Mouse (Mus musculus): ENCODE measurements around the gene Ror1. TPM values are rescaled to one million over a fixed set of nuclear protein-coding genes. Genes with fewer than 3 reads are reported as not detected.
A peak's percentile ranks its signal among the peaks of the same experiment; 100 is the strongest.

Ror1 gene
- polyA plus RNA-seq, 1 experiment, result 10.8 TPM

- no peak overlapping the region for H3K4me3 ChIP-seq (ENCODE audit: insufficient read depth, low read length)
- no peak for TF ChIP-seq POLR2A (IDR thresholded peaks at IDR 0.05; ENCODE audit: low read depth, low read length)
- TF ChIP-seq CTCF (IDR thresholded peaks at IDR 0.05; ENCODE audit: borderline replicate concordance, insufficient read depth, low read length), result no peak
- no peak overlapping the region for H3K27ac ChIP-seq (ENCODE audit: insufficient read depth, low read length)
- no peaks in the 10 kb centered on the region for H3K4me1 ChIP-seq (ENCODE audit: control insufficient read depth, insufficient read depth, low read length)
Measured at GRCm38 (mm10) chr4:100395407-100395806, 299.8 kb downstream of the Ror1 start.

DNA sequence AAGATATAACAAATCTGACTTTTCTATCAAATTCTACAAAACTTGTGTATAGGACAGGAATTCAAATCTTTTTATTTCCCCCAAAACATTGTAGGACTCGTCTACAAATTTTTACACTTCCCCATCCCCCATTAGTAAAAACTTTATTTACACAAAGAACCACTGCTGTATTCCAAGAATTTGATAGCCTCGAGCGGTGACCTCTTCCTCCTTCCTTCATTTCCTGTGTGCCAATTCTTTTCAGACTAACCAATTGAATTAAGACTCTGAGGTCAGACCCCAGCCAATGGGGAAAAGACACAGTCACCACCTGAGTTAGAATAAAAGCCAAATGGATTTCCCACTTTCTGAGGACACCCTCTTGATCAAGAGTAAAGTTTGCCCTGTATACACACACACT lies 302.5 kb downstream of the Ror1 start:
- no peak overlapping the region for H3K27ac ChIP-seq (ENCODE audit: insufficient read depth, low read length)
- H3K4me3 ChIP-seq (ENCODE audit: insufficient read depth, low read length), result no peak overlapping the region
- no peak for TF ChIP-seq CTCF (IDR thresholded peaks at IDR 0.05; ENCODE audit: borderline replicate concordance, insufficient read depth, low read length)
- no peak for TF ChIP-seq POLR2A (IDR thresholded peaks at IDR 0.05; ENCODE audit: low read depth, low read length)
- H3K4me1 ChIP-seq (ENCODE audit: control insufficient read depth, insufficient read depth, low read length), result 0 out of 2 replicates have a peak, but pooled peaks cover 5% of the 10 kb centered on the region

DNA sequence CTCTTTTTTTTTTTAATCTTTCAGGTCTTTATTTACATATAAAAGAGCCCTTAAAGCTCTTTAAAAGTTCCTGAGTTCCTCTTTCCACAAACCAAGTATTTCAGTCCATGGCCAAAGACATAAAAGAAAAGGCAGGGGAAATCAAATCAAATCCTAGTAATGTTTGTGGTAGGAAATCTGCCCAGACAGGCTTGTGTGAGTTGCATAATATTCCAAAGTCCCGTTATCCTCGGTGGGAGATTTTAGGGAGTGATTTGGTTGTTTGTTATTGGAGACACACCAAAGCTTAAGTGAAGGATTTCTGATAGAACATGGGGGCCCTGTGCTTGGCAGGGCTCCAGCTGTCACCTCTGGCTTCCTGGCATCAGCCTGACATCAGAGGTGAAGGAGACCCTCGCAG lies 305.5 kb downstream of the Ror1 start:
- Histone ChIP-seq H3K4me1 (ENCODE audit: control insufficient read depth, insufficient read depth, low read length) (0 out of 2 replicates have a peak, but pooled peaks cover 5% of the 10 kb centered on the region), H3K27ac (ENCODE audit: insufficient read depth, low read length) (peak overlapping the region; percentile 60), H3K4me3 (ENCODE audit: insufficient read depth, low read length) (no peak overlapping the region)
- TF ChIP-seq CTCF (IDR thresholded peaks at IDR 0.05; ENCODE audit: borderline replicate concordance, insufficient read depth, low read length) (no peak), POLR2A (IDR thresholded peaks at IDR 0.05; ENCODE audit: low read depth, low read length) (no peak)

- TF ChIP-seq POLR2A (IDR thresholded peaks at IDR 0.05; ENCODE audit: low read depth, low read length), result no peak
- no peak for TF ChIP-seq CTCF (IDR thresholded peaks at IDR 0.05; ENCODE audit: borderline replicate concordance, insufficient read depth, low read length)
- Histone ChIP-seq H3K27ac (ENCODE audit: insufficient read depth, low read length) (peak overlapping the region; percentile 60), H3K4me1 (ENCODE audit: control insufficient read depth, insufficient read depth, low read length) (0 out of 2 replicates have a peak, but pooled peaks cover 5% of the 10 kb centered on the region), H3K4me3 (ENCODE audit: insufficient read depth, low read length) (no peak overlapping the region)
Measured at GRCm38 (mm10) chr4:100401581-100402470, 306.2 kb downstream of the Ror1 start.

DNA sequence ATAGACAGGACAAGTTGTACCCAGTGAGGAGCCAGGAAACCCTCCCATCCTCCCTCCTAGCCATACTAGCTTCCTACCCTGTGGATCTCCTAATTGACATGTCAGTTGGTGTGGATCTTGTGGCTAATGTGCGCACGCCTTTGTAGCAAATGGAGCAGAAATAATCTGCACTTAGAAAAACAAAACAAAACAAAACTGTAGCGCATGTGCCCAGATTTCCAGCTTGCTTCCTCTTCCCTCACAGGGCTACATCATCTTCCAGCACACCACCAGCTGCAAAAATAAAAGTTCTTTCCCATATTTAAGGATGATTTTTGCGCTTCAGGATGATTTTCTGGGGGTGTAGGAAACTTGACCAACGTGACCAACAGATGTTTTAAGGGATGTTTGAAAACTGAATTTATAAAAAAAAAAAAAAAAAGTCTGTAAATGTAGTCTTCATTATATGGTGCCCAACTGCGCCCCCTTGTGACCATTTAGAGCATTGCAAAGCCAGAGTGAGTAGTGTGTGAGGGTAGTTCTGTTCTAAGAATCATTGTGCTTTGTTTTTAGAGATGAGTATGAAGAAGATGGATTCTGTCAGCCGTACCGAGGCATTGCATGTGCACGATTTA lies 311.8 kb downstream of the Ror1 start:
- Histone ChIP-seq H3K27ac (ENCODE audit: insufficient read depth, low read length) (peak overlapping the region; percentile 27), H3K4me1 (ENCODE audit: control insufficient read depth, insufficient read depth, low read length) (peaks cover 5% of the 10 kb centered on the region), H3K4me3 (ENCODE audit: insufficient read depth, low read length) (no peak overlapping the region)
- TF ChIP-seq CTCF (IDR thresholded peaks at IDR 0.05; ENCODE audit: borderline replicate concordance, insufficient read depth, low read length) (peak; percentile 13; the same call in 1 of the 2 replicates), POLR2A (IDR thresholded peaks at IDR 0.05; ENCODE audit: low read depth, low read length) (no peak)

DNA sequence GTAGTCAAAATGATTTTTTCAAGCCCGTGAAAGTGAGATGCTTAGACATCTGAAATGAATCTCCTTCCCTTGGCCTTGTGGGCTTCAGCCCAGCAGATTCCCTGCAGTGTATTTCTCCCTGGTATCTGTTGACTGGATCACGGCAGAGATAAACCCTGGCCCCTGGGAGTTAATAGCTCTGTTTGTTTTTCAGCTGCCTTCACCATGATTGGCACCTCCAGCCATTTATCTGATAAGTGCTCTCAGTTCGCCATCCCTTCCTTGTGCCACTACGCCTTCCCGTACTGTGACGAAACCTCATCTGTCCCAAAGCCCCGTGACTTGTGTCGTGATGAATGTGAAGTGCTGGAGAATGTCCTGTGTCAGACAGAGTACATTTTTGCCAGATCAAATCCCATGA lies 313.9 kb downstream of the Ror1 start:
- Histone ChIP-seq H3K4me3 (ENCODE audit: insufficient read depth, low read length) (no peak overlapping the region), H3K4me1 (ENCODE audit: control insufficient read depth, insufficient read depth, low read length) (peaks cover 5% of the 10 kb centered on the region), H3K27ac (ENCODE audit: insufficient read depth, low read length) (no peak overlapping the region)
- TF ChIP-seq POLR2A (IDR thresholded peaks at IDR 0.05; ENCODE audit: low read depth, low read length), result no peak
- TF ChIP-seq CTCF (IDR thresholded peaks at IDR 0.05; ENCODE audit: borderline replicate concordance, insufficient read depth, low read length), result no peak

DNA sequence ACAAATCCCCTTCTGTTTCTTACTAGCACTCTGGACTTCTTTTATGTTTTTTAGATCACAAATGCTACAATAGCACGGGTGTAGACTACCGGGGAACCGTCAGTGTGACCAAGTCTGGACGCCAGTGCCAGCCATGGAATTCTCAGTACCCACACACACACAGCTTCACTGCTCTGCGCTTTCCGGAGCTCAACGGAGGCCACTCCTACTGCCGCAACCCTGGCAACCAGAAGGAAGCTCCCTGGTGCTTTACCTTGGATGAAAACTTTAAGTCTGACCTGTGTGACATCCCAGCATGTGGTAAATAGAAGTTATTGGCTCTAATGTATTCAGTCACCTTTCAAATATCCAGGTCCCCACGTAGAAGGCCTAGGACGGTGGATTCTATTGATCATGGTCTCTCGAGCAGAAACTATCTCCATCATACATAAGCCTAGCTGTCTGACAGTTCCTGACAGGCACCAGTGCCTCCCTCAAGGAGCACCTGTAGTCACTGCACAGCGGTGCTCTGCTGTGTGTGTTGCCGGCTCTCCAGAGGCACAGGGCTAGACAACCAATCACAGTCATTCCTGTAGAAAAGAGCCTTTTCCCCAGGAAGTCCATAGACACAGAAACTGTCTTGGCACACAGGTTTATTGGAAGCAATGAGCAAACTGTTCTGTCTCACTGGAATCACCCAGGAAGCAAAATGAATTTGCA lies 316.4 kb downstream of the Ror1 start:
- Histone ChIP-seq H3K4me1 (ENCODE audit: control insufficient read depth, insufficient read depth, low read length) (peaks cover 8% of the 10 kb centered on the region), H3K27ac (ENCODE audit: insufficient read depth, low read length) (no peak overlapping the region), H3K4me3 (ENCODE audit: insufficient read depth, low read length) (no peak overlapping the region)
- no peak for TF ChIP-seq CTCF (IDR thresholded peaks at IDR 0.05; ENCODE audit: borderline replicate concordance, insufficient read depth, low read length)
- TF ChIP-seq POLR2A (IDR thresholded peaks at IDR 0.05; ENCODE audit: low read depth, low read length), result no peak

GRCm38 (mm10) chr4:100422756-100423155 lies 327.2 kb downstream of the Ror1 start:
- no peak overlapping the region for H3K4me3 ChIP-seq (ENCODE audit: insufficient read depth, low read length)
- no peak overlapping the region for H3K27ac ChIP-seq (ENCODE audit: insufficient read depth, low read length)
- TF ChIP-seq POLR2A (IDR thresholded peaks at IDR 0.05; ENCODE audit: low read depth, low read length) (no peak), CTCF (IDR thresholded peaks at IDR 0.05; ENCODE audit: borderline replicate concordance, insufficient read depth, low read length) (no peak)
- H3K4me1 ChIP-seq (ENCODE audit: control insufficient read depth, insufficient read depth, low read length), result no peaks in the 10 kb centered on the region

GRCm38 (mm10) chr4:100426101-100426500 lies 330.5 kb downstream of the Ror1 start:
- TF ChIP-seq CTCF (IDR thresholded peaks at IDR 0.05; ENCODE audit: borderline replicate concordance, insufficient read depth, low read length) (no peak), POLR2A (IDR thresholded peaks at IDR 0.05; ENCODE audit: low read depth, low read length) (no peak)
- no peaks in the 10 kb centered on the region for H3K4me1 ChIP-seq (ENCODE audit: control insufficient read depth, insufficient read depth, low read length)
- no peak overlapping the region for H3K4me3 ChIP-seq (ENCODE audit: insufficient read depth, low read length)
- H3K27ac ChIP-seq (ENCODE audit: insufficient read depth, low read length), result no peak overlapping the region

Data from embryonic fibroblast, embryonic 13.5 days (primary cell).